Mouse (Mus musculus): ENCODE measurements around the gene Hapln2. TPM values are rescaled to one million over a fixed set of nuclear protein-coding genes. Genes with fewer than 3 reads are reported as not detected.

Gene Hapln2
- polyA plus RNA-seq, 1 experiment from 2014 or later = 0.09 TPM

- H3K4me3 ChIP-seq = 0 out of 2 replicates have a peak overlapping the region, but pooled peaks have one; percentile 53
- H3K4me1 ChIP-seq = peaks cover 47% of the 10 kb centered on the region
- H3K9ac ChIP-seq = no peak overlapping the region; the same call in 1 of the 2 replicates
- peak overlapping the region; percentile 96 for H3K4me2 ChIP-seq (replicated peaks)
- ATAC-seq (ENCODE audit: insufficient number of reproducible peaks, insufficient read depth, low FRiP score, low TSS enrichment) = no peak
- H3K36me3 ChIP-seq = 0 out of 2 replicates have a peak, but pooled peaks cover 6% of the 10 kb centered on the region
- H3K27me3 ChIP-seq = peaks cover 16% of the 10 kb centered on the region; the same call in 1 of the 2 replicates
- WGBS = 15% methylated on average over 12 of the region's 12 CpGs
- peak overlapping the region; percentile 24 for H3K27ac ChIP-seq
- H3K9me3 ChIP-seq = no peaks in the 10 kb centered on the region
Observed at GRCm38 (mm10) chr3:87974381-87974987, 52.9 kb downstream of the Hapln2 start.

DNA sequence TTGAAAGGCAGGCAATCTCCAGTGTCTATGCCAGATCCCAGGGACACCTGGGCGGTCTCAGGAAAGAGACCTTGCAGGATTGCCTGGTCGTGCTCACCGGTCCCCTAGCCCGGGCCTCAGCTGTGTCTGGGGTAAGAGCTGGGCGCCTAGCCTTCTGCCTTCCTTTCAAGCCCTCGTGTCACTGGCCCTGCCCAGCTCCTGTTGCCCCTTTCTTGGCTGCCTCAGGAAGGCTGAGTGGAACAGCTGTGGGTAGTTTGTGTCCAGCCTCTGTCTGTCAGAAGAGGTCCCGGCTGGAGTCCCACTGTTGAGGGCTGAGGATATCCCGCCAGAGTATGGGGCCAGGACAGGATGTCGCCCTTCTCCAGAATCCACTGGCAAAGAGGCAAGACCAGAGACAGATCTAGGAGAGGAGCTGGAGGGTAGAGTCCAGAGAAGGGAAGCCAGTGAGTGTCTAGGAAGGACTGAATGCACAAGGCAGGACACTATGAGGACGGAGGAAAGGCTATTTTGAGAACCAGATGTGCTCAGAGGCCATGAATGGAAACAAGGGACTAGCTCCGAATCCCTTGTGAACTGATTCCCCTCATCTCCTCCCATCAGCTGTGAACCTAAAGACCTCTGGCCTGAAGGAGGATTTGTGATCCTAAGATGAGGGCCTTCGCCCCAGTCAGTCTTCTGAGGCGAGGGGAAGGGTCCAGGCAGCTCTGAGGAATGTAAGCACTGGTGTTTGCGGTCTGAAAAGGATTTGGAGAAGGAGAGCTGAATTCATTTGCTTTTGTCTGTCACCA is 53.6 kb downstream of the Hapln2 start:
- Histone ChIP-seq H3K36me3 (0 out of 2 replicates have a peak, but pooled peaks cover 6% of the 10 kb centered on the region), H3K9ac (0 out of 2 replicates have a peak overlapping the region, but pooled peaks have one; percentile 71), H3K9me3 (no peaks in the 10 kb centered on the region), H3K27ac (peak overlapping the region; percentile 24; the same call in 1 of the 2 replicates), H3K4me2 (replicated peaks) (peak overlapping the region; percentile 96), H3K4me3 (peak overlapping the region; percentile 53), H3K4me1 (peaks cover 47% of the 10 kb centered on the region), H3K27me3 (peaks cover 16% of the 10 kb centered on the region; the same call in 1 of the 2 replicates)
- no peak for ATAC-seq (ENCODE audit: insufficient number of reproducible peaks, insufficient read depth, low FRiP score, low TSS enrichment)
- WGBS = 26% methylated on average over 14 of the region's 14 CpGs

DNA sequence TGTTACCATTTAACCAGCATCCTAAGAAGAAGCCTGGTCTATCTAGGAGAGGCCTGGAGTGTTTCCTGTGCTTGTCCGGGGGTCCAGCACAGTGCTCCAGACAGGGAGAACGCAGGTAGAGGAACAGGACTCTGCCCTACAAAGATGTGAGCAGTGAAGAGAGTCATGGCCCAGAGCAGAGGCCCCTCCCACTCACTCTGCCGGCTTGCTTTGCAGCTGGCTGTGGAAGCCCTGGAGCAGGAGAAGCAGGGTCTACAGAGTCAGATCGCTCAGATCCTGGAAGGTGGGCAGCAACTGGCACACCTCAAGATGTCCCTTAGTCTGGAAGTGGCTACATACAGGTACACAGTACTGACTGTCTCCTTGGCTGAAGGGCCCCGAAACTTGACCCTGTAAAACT is 54.6 kb downstream of the Hapln2 start:
- peaks cover 47% of the 10 kb centered on the region for H3K4me1 ChIP-seq
- H3K4me2 ChIP-seq (replicated peaks) = peak overlapping the region; percentile 96
- H3K27ac ChIP-seq = peak overlapping the region; percentile 26; the same call in 1 of the 2 replicates
- WGBS = 21% methylated on average over 5 of the region's 5 CpGs
- H3K36me3 ChIP-seq = 0 out of 2 replicates have a peak, but pooled peaks cover 6% of the 10 kb centered on the region
- no peaks in the 10 kb centered on the region for H3K9me3 ChIP-seq
- peaks cover 16% of the 10 kb centered on the region; the same call in 1 of the 2 replicates for H3K27me3 ChIP-seq
- peak overlapping the region; percentile 71 for H3K9ac ChIP-seq
- H3K4me3 ChIP-seq = peak overlapping the region; percentile 53
- no peak for ATAC-seq (ENCODE audit: insufficient number of reproducible peaks, insufficient read depth, low FRiP score, low TSS enrichment)

DNA sequence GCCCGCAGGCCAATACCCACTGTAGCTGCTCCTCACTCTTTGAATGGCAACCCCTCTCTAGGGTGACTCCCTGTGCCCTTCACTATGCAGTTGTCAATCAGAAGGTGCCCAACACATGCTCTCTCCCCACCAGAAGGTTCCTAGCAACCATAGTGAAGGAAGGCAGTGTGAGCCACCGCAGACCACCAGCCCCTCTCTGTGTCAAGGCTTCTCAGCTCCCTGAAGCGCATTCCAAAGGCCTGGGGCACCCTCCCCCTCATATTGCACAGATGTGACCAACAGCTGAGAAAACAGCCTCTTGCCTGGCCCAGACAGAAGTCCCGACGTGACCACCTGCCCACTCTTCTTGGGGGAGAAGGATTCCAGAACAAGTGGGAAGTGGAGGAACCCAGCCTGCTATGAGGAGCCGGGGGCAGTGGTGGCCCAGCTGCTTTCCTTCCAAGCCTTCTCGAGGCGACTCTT is 55.1 kb downstream of the Hapln2 start:
- 5% methylated on average over 8 of the region's 8 CpGs for WGBS
- no peak for ATAC-seq (ENCODE audit: insufficient number of reproducible peaks, insufficient read depth, low FRiP score, low TSS enrichment)
- peaks cover 16% of the 10 kb centered on the region; the same call in 1 of the 2 replicates for H3K27me3 ChIP-seq
- peak overlapping the region; percentile 53 for H3K4me3 ChIP-seq
- H3K4me2 ChIP-seq (replicated peaks) = peak overlapping the region; percentile 96
- H3K9ac ChIP-seq = peak overlapping the region; percentile 71
- 0 out of 2 replicates have a peak, but pooled peaks cover 6% of the 10 kb centered on the region for H3K36me3 ChIP-seq
- H3K4me1 ChIP-seq = peaks cover 47% of the 10 kb centered on the region
- no peaks in the 10 kb centered on the region for H3K9me3 ChIP-seq
- peak overlapping the region; percentile 42 for H3K27ac ChIP-seq

Other genes with a start within 250 kb of the Hapln2 start
- 40.0 and 51.7 TPM in 2 replicates for gene Ntrk1, start 232.4 kb downstream of the Hapln2 start, polyA plus RNA-seq (2016; fragmentation: Nextera tagmentation; extraction: Ambion mirVana)
- gene Insrr, start 230.6 kb downstream of the Hapln2 start, polyA plus RNA-seq (2016; fragmentation: Nextera tagmentation; extraction: Ambion mirVana) = 1.7 and 1.9 TPM in 2 replicates
- gene Pear1, start 203.3 kb downstream of the Hapln2 start, polyA plus RNA-seq (2016; fragmentation: Nextera tagmentation; extraction: Ambion mirVana) = 14.4 and 15.1 TPM in 2 replicates
- gene Sh2d2a, start 180.8 kb downstream of the Hapln2 start, polyA plus RNA-seq (2016; fragmentation: Nextera tagmentation; extraction: Ambion mirVana) = 0.08 TPM in 1 of 2 replicates, not detected in the other
- 15.5 and 16.0 TPM in 2 replicates for gene Prcc, start 142.0 kb downstream of the Hapln2 start, polyA plus RNA-seq (2016; fragmentation: Nextera tagmentation; extraction: Ambion mirVana)
- gene Hdgf, start 121.3 kb downstream of the Hapln2 start, polyA plus RNA-seq (2016; fragmentation: Nextera tagmentation; extraction: Ambion mirVana) = 246 and 270 TPM in 2 replicates
- gene Mrpl24, start 108.1 kb downstream of the Hapln2 start, polyA plus RNA-seq (2016; fragmentation: Nextera tagmentation; extraction: Ambion mirVana) = 71.4 and 72.9 TPM in 2 replicates
- gene Isg20l2, start 97.3 kb downstream of the Hapln2 start, polyA plus RNA-seq (2016; fragmentation: Nextera tagmentation; extraction: Ambion mirVana) = 75.4 and 80.1 TPM in 2 replicates
- 23.2 and 23.8 TPM in 2 replicates for gene Rrnad1, start 96.9 kb downstream of the Hapln2 start, polyA plus RNA-seq (2016; fragmentation: Nextera tagmentation; extraction: Ambion mirVana)
- 467 and 481 TPM in 2 replicates for gene Crabp2, start 78.9 kb downstream of the Hapln2 start, polyA plus RNA-seq (2016; fragmentation: Nextera tagmentation; extraction: Ambion mirVana)
- 40.0 and 42.0 TPM in 2 replicates for gene Nes, start 56.5 kb downstream of the Hapln2 start, polyA plus RNA-seq (2016; fragmentation: Nextera tagmentation; extraction: Ambion mirVana)
- 0.15 and 0.39 TPM in 2 replicates for gene Bcan, start 27.4 kb downstream of the Hapln2 start, polyA plus RNA-seq (2016; fragmentation: Nextera tagmentation; extraction: Ambion mirVana)
- gene Gpatch4, start 15.5 kb upstream of the Hapln2 start, polyA plus RNA-seq (2016; fragmentation: Nextera tagmentation; extraction: Ambion mirVana) = 32.7 and 34.6 TPM in 2 replicates
- gene Naxe, start 30.9 kb upstream of the Hapln2 start, polyA plus RNA-seq (2016; fragmentation: Nextera tagmentation; extraction: Ambion mirVana) = 183 and 187 TPM in 2 replicates
- 0.32 and 0.46 TPM in 2 replicates for gene Ttc24, start 50.7 kb upstream of the Hapln2 start, polyA plus RNA-seq (2016; fragmentation: Nextera tagmentation; extraction: Ambion mirVana)
- gene Iqgap3, start 54.4 kb upstream of the Hapln2 start, polyA plus RNA-seq (2016; fragmentation: Nextera tagmentation; extraction: Ambion mirVana) = 24.4 and 25.8 TPM in 2 replicates
- 16.9 and 17.7 TPM in 2 replicates for gene Mef2d, start 114.8 kb upstream of the Hapln2 start, polyA plus RNA-seq (2016; fragmentation: Nextera tagmentation; extraction: Ambion mirVana)
- gene Rhbg, start 227.1 kb upstream of the Hapln2 start, polyA plus RNA-seq (2016; fragmentation: Nextera tagmentation; extraction: Ambion mirVana) = 0.64 and 1.3 TPM in 2 replicates

Data from embryonic facial prominence, embryonic 12.5 days (tissue).